Mouse (Mus musculus): ENCODE data around the gene Nectin1.

DNA sequence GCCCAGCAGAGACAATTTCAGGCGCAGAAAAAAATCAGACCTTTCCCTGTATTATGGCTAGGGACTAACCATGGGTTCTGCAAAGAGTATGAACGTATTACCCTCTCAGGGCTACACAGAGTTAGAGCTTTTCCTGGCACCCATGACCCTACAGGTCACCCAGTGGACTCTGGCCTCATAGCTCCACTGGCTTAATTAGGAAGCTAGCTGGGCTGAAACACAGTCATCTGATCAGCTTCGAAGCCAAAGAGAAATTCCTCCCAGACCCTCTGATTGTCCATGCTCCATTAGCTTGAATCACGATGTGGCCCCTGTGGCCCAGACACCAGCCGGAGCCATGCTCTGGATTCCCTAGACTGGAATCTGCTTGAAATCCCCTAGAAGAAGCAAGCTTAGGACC, 10.3 kb downstream of the Nectin1 start:
- TF ChIP-seq CTCF (IDR thresholded peaks at IDR 0.05) (no peak), EP300 (IDR thresholded peaks at IDR 0.05) (no peak)
